Mouse (Mus musculus): ENCODE measurements around the gene Mmrn2.
A peak's percentile ranks its signal among the peaks of the same experiment; 100 is the strongest.
"Not testable (repeated sequence)": the region's sequence is repeated elsewhere in the genome, so short reads cannot be mapped to it uniquely, and the experiment has no call there.

The Mmrn2 gene

GRCm38 (mm10) chr14:34403424-34403823, 28.2 kb downstream of the Mmrn2 start:
- DNase-seq (ENCODE audit: low read depth) = no peak

DNA sequence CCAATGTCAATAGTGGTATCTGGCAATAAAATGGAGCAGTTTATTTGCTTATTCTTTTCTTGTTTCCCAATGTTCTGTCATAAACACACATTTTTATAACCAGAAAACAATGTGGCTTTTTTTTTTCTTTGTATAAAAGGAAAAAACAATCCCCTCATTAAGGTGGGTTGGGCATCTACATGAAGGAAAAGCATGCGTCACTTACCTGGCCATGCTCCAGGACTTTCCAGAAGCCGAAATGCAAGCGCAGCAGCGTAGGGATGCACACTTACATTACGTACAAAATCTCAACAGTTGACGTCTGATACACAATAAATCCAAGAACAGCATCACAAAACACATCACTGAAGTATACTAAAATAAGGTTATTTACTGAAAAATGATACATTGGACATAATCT, 35.5 kb downstream of the Mmrn2 start:
- DNase-seq (ENCODE audit: low read depth) = no peak

DNA sequence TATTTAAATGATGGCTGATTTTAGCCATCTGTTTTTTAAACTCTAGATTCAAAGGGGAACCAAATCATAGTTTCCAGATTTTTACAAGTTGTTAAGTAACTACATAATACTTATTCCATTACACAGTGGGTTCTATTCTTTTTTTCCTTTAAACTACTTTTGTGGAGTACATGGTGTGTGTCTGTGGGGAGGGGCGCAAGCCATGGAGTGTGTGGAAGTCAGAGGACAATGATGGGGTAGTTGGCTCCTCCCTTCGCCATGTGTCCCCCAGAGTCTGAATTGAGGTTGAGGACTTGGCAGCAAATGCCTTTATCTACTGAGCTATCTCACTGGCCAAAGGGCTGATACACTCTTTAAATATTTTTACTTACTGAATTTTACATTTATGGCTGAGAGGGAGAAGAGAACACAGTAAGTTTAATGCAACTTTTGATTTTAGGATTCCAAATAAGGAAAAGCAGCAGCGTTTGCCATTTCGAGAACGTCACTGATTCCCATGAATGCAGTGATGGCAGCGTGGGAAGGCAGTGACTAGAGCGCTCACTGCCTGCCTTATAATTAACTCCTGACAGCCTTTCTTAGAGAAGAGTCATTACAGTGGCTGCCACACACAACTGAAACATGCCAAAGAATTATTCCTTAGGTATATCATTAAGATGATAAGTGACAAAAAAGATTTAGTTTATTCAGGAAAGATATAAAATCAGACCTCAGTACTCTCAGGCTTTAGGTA, 37.1 kb downstream of the Mmrn2 start:
- no peak for DNase-seq (ENCODE audit: low read depth)

DNA sequence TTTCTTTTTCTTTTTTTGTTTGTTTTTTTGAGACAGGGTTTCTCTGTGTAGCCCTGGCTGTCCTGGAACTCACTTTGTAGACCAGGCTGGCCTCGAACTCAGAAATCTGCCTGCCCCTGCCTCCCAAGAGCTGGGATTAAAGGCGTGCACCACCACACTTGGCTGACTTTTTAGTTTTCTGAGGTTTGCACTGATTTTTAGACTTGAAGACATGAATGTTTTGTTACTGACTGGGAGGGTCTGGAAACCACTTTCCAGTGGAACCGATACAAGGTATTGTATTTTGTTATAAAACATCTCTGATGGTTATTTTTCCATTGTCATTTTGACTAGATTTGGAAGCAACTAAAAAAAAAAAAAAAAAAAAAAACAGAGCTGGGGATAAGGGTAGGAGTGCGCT, 41.7 kb downstream of the Mmrn2 start:
- not testable (repeated sequence) for DNase-seq (ENCODE audit: low read depth)

- DNase-seq (ENCODE audit: low read depth) = no peak
Measured at GRCm38 (mm10) chr14:34417501-34417900, 42.2 kb downstream of the Mmrn2 start.

GRCm38 (mm10) chr14:34421078-34421477, 45.8 kb downstream of the Mmrn2 start:
- DNase-seq (ENCODE audit: low read depth) = no peak

- peak; percentile 26 for DNase-seq (ENCODE audit: low read depth)
Measured at GRCm38 (mm10) chr14:34428274-34428673, 53.0 kb downstream of the Mmrn2 start.

- DNase-seq (ENCODE audit: low read depth) = no peak
Measured at GRCm38 (mm10) chr14:34429069-34429468, 53.8 kb downstream of the Mmrn2 start.

GRCm38 (mm10) chr14:34440526-34441066, 65.3 kb downstream of the Mmrn2 start:
- DNase-seq (ENCODE audit: low read depth) = no peak

GRCm38 (mm10) chr14:34442531-34442930, 67.3 kb downstream of the Mmrn2 start:
- DNase-seq (ENCODE audit: low read depth) = no peak

- no peak for DNase-seq (ENCODE audit: low read depth)
Measured at GRCm38 (mm10) chr14:34444368-34444767, 69.1 kb downstream of the Mmrn2 start.

GRCm38 (mm10) chr14:34444924-34445323, 69.7 kb downstream of the Mmrn2 start:
- DNase-seq (ENCODE audit: low read depth) = no peak

DNA sequence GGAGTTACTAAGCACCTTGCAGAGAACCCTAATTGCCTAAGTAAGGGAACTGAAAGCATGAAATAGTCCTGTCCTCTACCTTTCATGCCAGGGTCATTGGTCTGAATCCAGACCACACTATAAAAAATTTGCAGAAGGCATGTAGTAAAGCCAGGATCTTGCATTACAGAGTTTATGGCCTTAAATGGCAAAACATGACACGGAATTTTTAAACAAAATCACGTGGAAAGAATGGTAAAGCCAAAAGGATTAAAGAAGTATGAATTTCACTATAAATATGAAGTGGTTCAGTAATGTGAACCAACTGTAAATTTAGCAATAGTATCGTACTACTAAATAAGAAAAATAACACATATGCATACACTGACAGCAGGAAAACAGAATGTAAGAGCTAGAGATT, 70.1 kb downstream of the Mmrn2 start:
- no peak for DNase-seq (ENCODE audit: low read depth)

- no peak for DNase-seq (ENCODE audit: low read depth)
Measured at GRCm38 (mm10) chr14:34446624-34447023, 71.4 kb downstream of the Mmrn2 start.

- peak; percentile 57 for DNase-seq (ENCODE audit: low read depth)
Measured at GRCm38 (mm10) chr14:34447659-34448058, 72.4 kb downstream of the Mmrn2 start.

DNA sequence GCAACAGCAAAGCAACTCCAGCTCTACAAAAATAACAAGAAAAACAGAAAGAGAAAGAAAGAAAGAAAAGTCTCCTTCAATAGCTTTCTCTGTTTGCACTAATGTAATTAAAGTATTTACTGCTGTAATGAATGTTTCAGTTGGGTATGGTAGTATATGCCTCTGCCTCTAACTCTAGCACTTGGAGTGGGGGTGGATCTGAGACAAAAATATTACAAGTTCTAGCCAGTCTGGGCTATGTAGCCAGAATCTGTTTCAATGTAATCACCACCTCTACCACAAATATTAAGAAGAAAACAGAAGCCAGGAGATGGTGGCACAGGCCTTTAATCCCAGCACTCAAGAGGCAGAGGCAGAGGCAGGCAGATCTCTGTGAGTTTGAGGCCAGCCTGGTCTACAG, 73.1 kb downstream of the Mmrn2 start:
- DNase-seq (ENCODE audit: low read depth) = no peak

- DNase-seq (ENCODE audit: low read depth) = peak; percentile 18
Measured at GRCm38 (mm10) chr14:34449807-34450206, 74.5 kb downstream of the Mmrn2 start.

- DNase-seq (ENCODE audit: low read depth) = no peak
Measured at GRCm38 (mm10) chr14:34450451-34450850, 75.2 kb downstream of the Mmrn2 start.

DNA sequence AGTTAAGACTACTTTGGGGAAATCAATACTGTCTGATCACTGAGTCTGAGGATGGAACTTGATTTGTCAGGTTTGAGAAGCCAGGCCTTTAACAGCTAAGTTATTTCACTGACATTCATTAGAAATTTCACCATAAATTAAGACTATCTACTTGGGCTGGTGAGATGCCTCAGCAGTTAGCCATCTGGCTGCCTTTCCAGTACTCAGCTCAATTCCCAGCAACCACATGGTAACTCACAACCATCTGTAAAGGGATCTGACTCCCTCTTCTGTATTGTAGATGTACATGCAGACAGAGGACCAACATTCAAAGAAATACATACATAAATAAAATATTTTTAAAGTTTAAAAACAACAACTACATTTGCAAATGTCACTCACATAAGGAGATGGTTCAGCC, 76.6 kb downstream of the Mmrn2 start:
- DNase-seq (ENCODE audit: low read depth) = no peak

GRCm38 (mm10) chr14:34453648-34454047, 78.4 kb downstream of the Mmrn2 start:
- no peak for DNase-seq (ENCODE audit: low read depth)

All from NIH3T3 (cell line).